In the genomic region with DNA sequence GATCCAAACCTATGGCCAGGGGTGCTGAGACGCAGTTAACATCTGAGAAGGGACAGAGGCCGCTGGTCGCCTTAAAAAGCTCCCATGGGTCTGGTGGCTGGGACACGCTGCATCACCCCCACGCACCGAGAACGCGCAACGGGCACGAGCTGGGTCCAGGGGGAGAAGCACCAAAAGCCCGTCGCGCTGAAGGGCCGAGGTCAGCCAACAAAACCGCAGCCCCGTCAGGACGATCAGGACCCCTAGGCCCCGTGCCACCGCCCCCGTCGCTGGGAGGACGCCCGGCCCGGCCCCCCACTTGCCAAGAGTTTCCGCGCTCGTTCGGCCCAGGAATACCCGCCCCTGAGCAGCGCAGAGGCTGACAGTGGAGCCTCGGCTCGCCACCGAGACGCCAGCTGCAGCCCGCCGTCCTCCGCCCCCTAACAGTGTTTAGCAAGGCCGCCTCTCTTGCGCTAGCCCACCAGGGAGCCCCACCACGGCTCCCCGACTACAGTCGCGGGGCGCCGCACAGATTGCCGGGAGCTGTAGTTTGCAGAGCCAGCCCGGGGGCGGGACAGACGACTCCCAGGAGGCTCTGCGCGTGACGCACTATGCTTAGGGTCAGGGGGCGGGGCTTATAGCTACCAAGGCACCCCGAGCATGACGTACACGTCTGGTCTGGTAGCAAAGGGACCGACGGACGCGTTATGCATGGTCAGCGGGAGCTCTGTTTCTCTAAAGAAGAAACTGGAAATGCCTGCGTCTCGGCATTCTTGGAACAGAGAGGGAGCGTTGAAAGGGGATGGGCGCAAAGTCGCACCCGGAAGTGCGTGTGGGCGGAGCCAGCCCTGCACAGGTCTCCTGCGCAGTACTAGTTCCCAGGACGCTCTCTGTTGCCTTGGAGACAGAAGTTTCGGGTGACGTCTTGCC, we compare ENCODE assay signal across 8 mouse cellular contexts. TPM values are rescaled to one million over a fixed set of nuclear protein-coding genes. Genes with fewer than 3 reads are reported as not detected.
DNase-seq lines count a peak whose midpoint lies in the region; ATAC-seq lines count a peak whose summit lies in the region.

A gene (minus strand): TSS at position 510 of the 909 bp plus-strand sequence.

- peak; percentile 95 for ATAC-seq in megakaryocyte progenitor cell, adult 5-6 weeks (replicated peaks; ENCODE audit: poor library complexity)

- peak; percentile 96 for DNase-seq in adipocyte (ENCODE audit: low spot score)
- DNase-seq in embryo, embryonic 10 days (ENCODE audit: low spot score): peak; percentile 97
- DNase-seq in gastrocnemius, postnatal 10 days: peak; percentile 97
- peak; percentile 99 for DNase-seq in induced T-regulatory cell, adult 2 months (ENCODE audit: low read depth)
- DNase-seq in left cerebral cortex, adult 9 months (ENCODE audit: low spot score in 2 of 2): peak; percentile 95 to 98
- peak; percentile 98 for DNase-seq in right cerebral cortex, postnatal 14 days
- peak; percentile 94 to 95 for DNase-seq in urinary bladder, postnatal 36 days (ENCODE audit: low spot score in 2 of 2)

RNA-seq across cellular contexts. Expression of the gene that starts here (rescaled TPM):
- 10 to 100 TPM; 13.2 to 16.8 TPM for total RNA-seq in gastrocnemius, postnatal 10 days (2021)
- total RNA-seq in megakaryocyte progenitor cell, adult 5-6 weeks (2015): 3.1 and 3.6 TPM in 2 replicates
- total RNA-seq in megakaryocyte progenitor cell, adult 5-6 weeks (2017): 19.7 and 24.5 TPM in 2 replicates

Comparison
In these comparisons a context has a peak if more than half of its experiments do, and no peak if none do; other contexts are left out.
1. Peak in every context shown above with its lines: DNase-seq and ATAC-seq.